Mouse (Mus musculus) right cerebral cortex, postnatal 25 days (tissue): ENCODE data around the gene Trit1.
"Not testable (repeated sequence)": the region's sequence is repeated elsewhere in the genome, so short reads cannot be mapped to it uniquely, and the experiment has no call there.

Experiments used
- DNase-seq: peaks from one replicate; pipeline ENCODE4 v3.0.0; 2022

The Trit1 gene

GRCm38 (mm10) chr4:122998537-122999262 lies 17.7 kb upstream of the Trit1 start:
- DNase-seq = no peak

GRCm38 (mm10) chr4:122999263-122999691 lies 17.1 kb upstream of the Trit1 start:
- no peak for DNase-seq

- DNase-seq = no peak
Observed at GRCm38 (mm10) chr4:123000130-123000529, 16.3 kb upstream of the Trit1 start.

GRCm38 (mm10) chr4:123000617-123001342 lies 15.6 kb upstream of the Trit1 start:
- DNase-seq = no peak

- DNase-seq = peak; percentile 83
Observed at GRCm38 (mm10) chr4:123005054-123005966, 11.1 kb upstream of the Trit1 start.

GRCm38 (mm10) chr4:123012501-123012900 lies 3.9 kb upstream of the Trit1 start:
- not testable (repeated sequence) for DNase-seq

GRCm38 (mm10) chr4:123013346-123013945 lies 3.0 kb upstream of the Trit1 start:
- no peak for DNase-seq

- DNase-seq = peak; percentile 45
Observed at GRCm38 (mm10) chr4:123013949-123014406, 2.4 kb upstream of the Trit1 start.

- DNase-seq = no peak
Observed at GRCm38 (mm10) chr4:123014501-123015282, 1.7 kb upstream of the Trit1 start.

GRCm38 (mm10) chr4:123021591-123021990 lies 5.2 kb downstream of the Trit1 start:
- no peak for DNase-seq

GRCm38 (mm10) chr4:123022896-123023295 lies 6.5 kb downstream of the Trit1 start:
- DNase-seq = no peak

GRCm38 (mm10) chr4:123025418-123025817 lies 9.0 kb downstream of the Trit1 start:
- DNase-seq = no peak

GRCm38 (mm10) chr4:123026161-123026560 lies 9.8 kb downstream of the Trit1 start:
- DNase-seq = no peak

- DNase-seq = no peak
Observed at GRCm38 (mm10) chr4:123026597-123026996, 10.2 kb downstream of the Trit1 start.

- DNase-seq = no peak
Observed at GRCm38 (mm10) chr4:123034841-123035240, 18.4 kb downstream of the Trit1 start.

- DNase-seq = no peak
Observed at GRCm38 (mm10) chr4:123035636-123036035, 19.2 kb downstream of the Trit1 start.

GRCm38 (mm10) chr4:123036710-123037109 lies 20.3 kb downstream of the Trit1 start:
- no peak for DNase-seq

- no peak for DNase-seq
Observed at GRCm38 (mm10) chr4:123041131-123041530, 24.7 kb downstream of the Trit1 start.

GRCm38 (mm10) chr4:123043858-123044257 lies 27.5 kb downstream of the Trit1 start:
- no peak for DNase-seq

- DNase-seq = no peak
Observed at GRCm38 (mm10) chr4:123044842-123045241, 28.4 kb downstream of the Trit1 start.

- no peak for DNase-seq
Observed at GRCm38 (mm10) chr4:123046300-123046699, 29.9 kb downstream of the Trit1 start.
